Mouse (Mus musculus) left cerebral cortex, postnatal 36 days (tissue): ENCODE results near the gene Cdr2. TPM values are rescaled to one million over a fixed set of nuclear protein-coding genes. Genes with fewer than 3 reads are reported as not detected.
"Not testable (repeated sequence)": the region's sequence is repeated elsewhere in the genome, so short reads cannot be mapped to it uniquely, and the experiment has no call there.

Source experiments
- DNase-seq, 2 experiments: peaks; one replicate each; pipeline ENCODE4 v3.0.0; 2021 to 2022; ENCODE audit warnings: low spot score in 2 of 2, mixed read lengths in 1 of 2
- intact Hi-C: fragments of 180-260 bp; cut with DNase I; formaldehyde crosslinking; loops from one replicate; pipeline ENCODE4 v1.15.1; 2025
- total RNA-seq, 2 experiments: library from RNA; stranded (reverse); gene quantifications; 2 replicates each; pipeline ENCODE4 v1.2.3; 2021

Cdr2 gene
- total RNA-seq, 2 experiments from 2014 or later = 7.9 TPM

DNA sequence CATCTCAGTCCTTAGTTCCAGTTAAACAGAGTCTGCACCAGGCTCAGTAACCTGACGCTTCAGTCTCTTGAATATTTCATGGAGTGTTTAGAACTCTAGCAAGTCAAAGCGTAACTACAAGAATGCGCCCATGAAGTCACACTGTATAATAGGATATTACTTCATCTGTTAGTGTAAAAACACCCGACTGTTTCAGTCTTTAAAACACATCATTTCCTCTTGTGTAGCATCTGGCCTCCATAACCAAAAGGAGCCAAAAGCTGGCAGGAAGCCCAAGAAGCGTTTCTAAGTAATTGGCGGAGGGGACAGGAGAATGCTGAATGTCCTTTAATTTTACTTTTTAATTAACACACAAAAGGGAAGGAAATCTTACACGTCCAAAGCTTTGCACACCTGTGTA lies 5.0 kb downstream of the Cdr2 start:
- DNase-seq = no peak

GRCm38 (mm10) chr7:120974001-120974400 lies 8.1 kb downstream of the Cdr2 start:
- DNase-seq = no peak
- intact Hi-C loops = no loop called here

More for the DNA sequence above, 5.0 kb downstream of the Cdr2 start:
- intact Hi-C loops = no loop called here

DNA sequence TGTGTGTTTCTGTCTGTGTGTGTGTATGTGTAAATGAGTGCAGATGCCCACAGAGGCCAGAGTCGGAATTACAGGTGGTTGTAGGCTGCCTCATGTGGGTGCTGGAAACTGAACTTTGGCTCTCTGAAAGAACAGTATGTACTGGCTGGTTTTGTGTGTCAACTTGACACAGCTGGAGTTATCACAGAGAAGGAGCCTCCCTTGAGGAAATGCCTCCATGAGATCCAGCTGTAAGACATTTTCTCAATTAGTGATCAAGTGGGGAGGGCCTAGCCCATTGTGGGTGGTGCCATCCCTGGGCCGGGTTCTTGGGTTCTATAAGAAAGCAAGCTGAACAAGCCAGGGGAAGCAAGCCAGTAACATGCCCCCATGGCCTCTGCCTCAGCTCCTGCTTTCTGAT lies 9.6 kb downstream of the Cdr2 start:
- DNase-seq, intact Hi-C loops: not testable (repeated sequence)

DNA sequence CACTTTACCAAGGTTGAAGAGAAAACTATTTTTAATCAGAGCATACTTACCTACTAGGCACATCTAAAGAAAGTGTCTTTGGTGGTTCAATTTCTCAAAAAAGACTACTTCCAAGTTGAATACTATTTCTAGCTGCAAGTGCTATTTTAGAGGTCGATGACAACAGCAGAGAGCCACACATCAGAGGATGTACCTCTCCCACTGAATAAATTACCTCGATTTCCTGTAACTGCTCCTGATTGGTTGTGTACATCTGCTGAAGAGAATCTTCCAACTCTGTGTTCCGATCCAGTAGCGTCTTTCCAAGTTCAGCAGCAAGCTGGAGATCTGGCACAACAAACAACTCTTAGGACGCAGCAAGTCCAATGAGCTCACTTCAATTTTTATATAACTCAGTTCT lies 12.0 kb downstream of the Cdr2 start:
- no peak for DNase-seq
- intact Hi-C loops = no loop called here

DNA sequence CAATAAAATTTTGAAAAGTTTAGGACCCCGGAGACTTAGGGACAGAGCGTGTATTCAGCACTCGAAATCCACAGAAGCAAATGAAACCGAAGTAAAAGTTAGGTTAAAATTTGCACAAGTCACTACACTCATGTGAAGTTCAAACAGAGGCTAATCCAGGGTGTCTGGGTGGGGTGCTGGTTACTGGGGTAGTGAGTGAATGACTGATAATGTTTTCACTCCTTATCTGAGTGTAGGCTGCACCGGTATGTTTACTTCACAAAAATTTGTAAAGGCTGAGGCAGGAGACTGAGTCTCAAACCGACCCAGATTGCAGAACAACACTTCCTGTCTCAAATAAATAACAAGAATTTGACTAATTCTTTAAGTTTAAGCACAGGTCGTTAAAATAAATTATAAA lies 12.9 kb downstream of the Cdr2 start:
- DNase-seq = no peak
- intact Hi-C loops = no loop called here

GRCm38 (mm10) chr7:120963126-120963525 lies 19.0 kb downstream of the Cdr2 start:
- intact Hi-C loops = no loop called here
- DNase-seq = no peak

GRCm38 (mm10) chr7:120961893-120962292 lies 20.2 kb downstream of the Cdr2 start:
- DNase-seq = no peak
- intact Hi-C loops = no loop called here

- intact Hi-C loops = no loop called here
- DNase-seq = no peak
These were observed 21.5 kb downstream of the Cdr2 start for GRCm38 (mm10) chr7:120960601-120961000.

DNA sequence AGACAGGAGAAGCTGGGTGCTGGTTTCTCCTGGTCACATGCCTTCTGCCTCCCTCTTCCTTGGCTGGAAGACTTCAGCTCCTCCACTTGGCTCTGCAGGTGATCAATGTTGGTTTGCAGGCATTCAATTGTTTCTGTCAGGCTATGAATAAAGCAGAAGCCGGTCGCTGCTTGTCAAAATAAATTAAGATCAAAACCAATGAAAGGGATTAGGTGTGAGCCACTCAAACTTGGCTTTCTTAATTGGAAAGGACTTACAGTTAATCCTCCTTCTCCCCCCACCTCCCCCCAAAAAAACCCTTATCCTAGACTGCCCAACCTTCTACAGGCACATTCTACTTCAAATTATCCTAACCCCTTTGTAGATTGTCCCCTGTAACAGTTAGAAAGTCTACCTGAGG lies 22.0 kb downstream of the Cdr2 start:
- intact Hi-C loops = no loop called here
- DNase-seq = no peak

GRCm38 (mm10) chr7:120953591-120953990 lies 28.5 kb downstream of the Cdr2 start:
- intact Hi-C loops, DNase-seq: not testable (repeated sequence)

DNA sequence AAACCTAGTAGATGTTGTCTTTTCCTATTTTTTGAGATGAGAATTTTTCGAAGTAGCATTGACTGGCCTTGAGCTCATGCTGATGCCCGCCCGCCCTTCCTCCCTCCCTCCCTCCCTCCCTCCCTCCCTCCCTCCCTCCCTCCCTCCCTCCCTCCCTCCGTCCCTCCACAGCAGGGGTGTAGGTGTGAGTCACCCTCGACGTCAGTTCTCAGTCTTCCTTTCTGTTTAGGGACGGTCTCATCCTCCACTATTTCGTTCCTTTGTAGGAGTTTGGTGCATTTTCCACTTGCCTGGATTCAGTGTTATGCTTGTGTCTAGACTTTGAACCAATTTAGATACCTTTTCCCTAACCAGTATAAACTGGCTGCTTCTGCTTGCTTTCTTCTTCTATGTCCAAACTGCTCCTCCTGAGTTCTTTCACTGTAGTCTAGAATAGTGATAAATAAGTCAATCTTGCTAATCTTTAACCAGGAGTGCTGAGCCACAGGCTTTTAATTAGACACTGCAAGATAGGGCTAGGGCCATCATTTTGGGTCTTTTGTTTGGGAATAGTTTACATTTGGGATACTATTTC lies 38.1 kb downstream of the Cdr2 start:
- DNase-seq = no peak
- intact Hi-C loops = no loop called here

DNA sequence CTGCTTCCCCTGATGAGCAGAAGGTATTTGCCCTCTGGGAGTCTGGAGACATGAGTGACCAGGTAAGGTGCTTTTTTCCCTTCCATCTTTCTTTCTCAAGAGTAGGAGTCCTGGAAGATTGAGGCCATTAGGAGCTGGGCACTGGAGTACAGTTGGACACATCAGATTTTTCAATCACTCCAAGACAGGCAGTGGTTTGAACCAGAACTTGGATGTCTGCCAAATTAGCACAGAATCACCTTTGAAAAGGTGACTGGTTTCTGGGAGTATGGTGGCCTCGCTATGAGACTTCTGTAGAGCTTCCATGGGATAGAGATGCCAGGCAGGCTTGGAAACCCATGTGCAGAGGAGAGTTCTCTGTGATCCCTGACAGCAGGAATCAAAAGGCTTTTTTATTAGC lies 39.6 kb downstream of the Cdr2 start:
- intact Hi-C loops = no loop called here
- DNase-seq = no peak

GRCm38 (mm10) chr7:120941214-120941613 lies 40.9 kb downstream of the Cdr2 start:
- intact Hi-C loops = no loop called here
- no peak for DNase-seq

DNA sequence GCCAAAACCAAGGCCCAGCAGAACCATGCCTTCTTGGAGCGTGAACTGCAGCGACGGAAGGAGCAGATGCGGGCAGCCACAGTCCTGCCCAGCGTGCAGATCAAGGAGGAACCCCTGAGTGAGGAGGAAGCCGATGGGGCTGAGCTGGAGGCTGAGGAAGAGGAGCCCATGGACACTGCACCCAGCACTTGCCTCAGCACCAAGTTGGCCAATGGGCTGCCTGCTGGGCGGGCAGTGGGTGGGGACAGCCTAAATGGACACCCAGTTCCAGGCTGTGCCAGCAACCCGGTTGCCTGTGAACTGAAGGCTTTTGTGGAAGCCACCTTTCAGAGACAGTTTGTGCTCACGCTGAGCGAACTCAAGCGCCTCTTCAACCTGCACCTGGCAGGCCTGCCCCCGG lies 41.8 kb downstream of the Cdr2 start:
- DNase-seq = no peak
- intact Hi-C loops = no loop called here

DNA sequence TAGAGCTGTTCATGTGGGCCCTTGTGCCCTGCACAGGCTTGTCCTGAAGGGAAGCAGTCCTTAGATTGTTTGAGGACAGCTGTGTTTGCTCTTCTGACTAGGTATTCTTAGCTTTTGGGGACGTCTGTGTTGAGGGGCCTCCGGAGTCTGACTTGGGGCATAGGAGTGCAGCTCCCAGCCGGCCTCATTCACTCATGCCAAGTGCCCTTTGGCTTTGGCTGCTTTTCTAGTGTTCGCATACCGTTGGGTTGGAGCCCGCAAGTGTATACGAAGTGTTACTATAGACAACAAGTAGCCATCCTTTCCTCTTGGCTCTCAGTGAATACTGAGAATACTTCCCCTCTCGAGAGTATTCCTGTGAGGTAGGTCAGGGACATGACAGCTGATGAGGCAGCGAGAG lies 43.9 kb downstream of the Cdr2 start:
- no peak for DNase-seq
- intact Hi-C loops = no loop called here

- DNase-seq = no peak
- intact Hi-C loops = no loop called here
These were observed 45.6 kb downstream of the Cdr2 start for GRCm38 (mm10) chr7:120936522-120936921.

DNA sequence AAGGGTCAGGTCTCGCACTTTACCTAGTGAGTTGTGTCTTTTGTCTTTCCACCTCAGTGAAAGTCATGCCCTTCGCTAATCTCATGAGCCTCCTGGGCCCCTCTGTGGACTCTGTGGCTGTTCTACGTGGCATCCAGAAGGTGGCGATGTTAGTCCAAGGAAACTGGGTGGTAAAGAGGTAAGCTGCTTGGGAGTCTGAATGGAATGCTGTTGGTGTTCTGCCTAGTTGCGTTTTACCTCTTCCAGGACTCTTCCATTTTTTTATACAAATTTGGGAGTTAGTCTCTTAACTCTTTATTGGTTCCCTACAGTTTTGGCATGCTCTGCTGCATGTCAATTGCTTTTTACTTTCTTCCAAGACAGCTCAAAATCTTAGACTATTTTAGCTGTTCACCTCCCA lies 47.4 kb downstream of the Cdr2 start:
- intact Hi-C loops = loop anchor here (1.0 to 2.0 kb wide), 2 partner anchors 130 to 186 kb away; no protein-coding TSS in a partner anchor
- peak; percentile 46 to 55 for DNase-seq

GRCm38 (mm10) chr7:120933680-120934195 lies 48.4 kb downstream of the Cdr2 start:
- DNase-seq = no peak
- intact Hi-C loops = loop anchor here (1.0 to 2.0 kb wide), 2 partner anchors 131 to 187 kb away; no protein-coding TSS in a partner anchor

DNA sequence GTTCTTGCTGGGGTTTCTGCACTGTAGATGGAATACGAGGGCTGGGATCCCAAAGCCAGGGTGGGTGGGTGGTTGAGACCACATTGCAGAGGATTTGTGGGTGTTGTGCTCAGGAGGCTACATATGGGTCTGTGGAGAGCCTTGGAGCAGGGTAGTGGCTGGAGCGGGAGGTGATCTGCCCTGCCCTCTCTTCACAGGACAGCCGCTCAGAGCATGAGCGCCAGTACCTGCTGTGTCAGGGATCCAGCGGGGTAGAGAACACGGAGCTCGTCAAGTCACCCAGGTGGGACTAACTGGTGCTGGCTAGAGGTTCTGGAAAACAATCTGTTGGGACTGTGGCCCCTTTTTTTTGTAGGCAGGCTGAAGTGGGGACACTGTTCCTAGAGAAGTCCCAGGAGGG lies 49.0 kb downstream of the Cdr2 start:
- DNase-seq = no peak
- intact Hi-C loops = no loop called here

- DNase-seq = peak; percentile 36 to 44
- intact Hi-C loops = loop anchor here (10.0 kb wide), 2 partner anchors 244 to 284 kb away; partner anchors contain the start of genes Mosmo, Pdzd9 and Uqcrc2
These were observed 63.6 kb downstream of the Cdr2 start for GRCm38 (mm10) chr7:120918526-120918962.

GRCm38 (mm10) chr7:120917592-120918461 lies 64.3 kb downstream of the Cdr2 start, which contains the start of gene Polr3e:
Polr3e (plus strand) TSS chr7:120917744.
- intact Hi-C loops = loop anchor here (1.0 to 10.0 kb wide), 4 partner anchors 75 to 283 kb away; partner anchors contain the start of genes Eef2k, Mosmo, Pdzd9 and Uqcrc2
- DNase-seq = peak; percentile 100
